Mouse (Mus musculus) layer of hippocampus, postnatal 36 days (tissue): ENCODE data around the gene Piwil1. TPM values are rescaled to one million over a fixed set of nuclear protein-coding genes. Genes with fewer than 3 reads are reported as not detected.
"Not testable (repeated sequence)": the region's sequence is repeated elsewhere in the genome, so short reads cannot be mapped to it uniquely, and the experiment has no call there.

ENCODE experiments used
- DNase-seq, 2 experiments: peaks; one replicate each; pipeline ENCODE4 v3.0.0; 2022
- total RNA-seq, 2 experiments: library from RNA; stranded (reverse); gene quantifications; 2 replicates each; pipeline ENCODE4 v1.2.3; 2021

Piwil1 gene
- total RNA-seq, 2 experiments from 2014 or later = not detected

DNA sequence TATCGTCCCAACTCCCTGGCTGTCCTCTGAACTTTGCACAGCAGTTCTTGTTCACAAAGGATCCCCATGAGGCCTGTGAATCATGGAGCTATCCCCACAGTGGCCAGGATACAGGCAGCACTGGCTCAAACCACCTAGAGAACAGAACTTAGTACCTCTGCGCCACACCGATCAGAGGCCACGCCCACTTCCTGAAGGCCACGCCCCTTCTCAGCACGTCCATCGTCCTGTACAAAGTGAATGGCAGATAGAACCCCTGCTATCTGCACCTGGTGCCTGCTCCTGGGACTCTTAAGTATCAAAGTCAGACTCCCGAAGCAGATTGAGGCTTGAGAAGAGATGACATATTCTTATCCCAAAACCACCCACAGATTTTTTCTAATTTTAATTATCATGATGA, 8.3 kb downstream of the Piwil1 start:
- no peak for DNase-seq

DNA sequence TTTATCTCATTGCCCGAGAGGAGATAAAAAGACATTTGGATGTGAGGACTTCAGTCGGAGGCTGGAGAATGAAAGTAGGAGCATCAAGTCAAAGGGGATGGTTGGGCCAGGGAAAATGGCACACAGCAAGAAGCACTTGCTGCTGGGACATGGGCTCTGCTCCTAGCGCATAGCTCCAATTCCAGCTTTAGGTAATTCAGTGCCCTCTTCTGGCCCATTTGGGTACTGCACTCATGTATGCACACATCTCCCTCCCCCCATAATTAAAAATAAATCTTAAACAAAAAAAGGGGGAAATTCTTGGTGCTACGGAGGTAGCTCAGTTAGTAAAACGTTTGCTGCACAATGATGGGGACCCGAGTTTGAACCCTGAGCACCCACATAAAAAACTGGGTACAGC, 9.5 kb downstream of the Piwil1 start:
- no peak for DNase-seq

DNA sequence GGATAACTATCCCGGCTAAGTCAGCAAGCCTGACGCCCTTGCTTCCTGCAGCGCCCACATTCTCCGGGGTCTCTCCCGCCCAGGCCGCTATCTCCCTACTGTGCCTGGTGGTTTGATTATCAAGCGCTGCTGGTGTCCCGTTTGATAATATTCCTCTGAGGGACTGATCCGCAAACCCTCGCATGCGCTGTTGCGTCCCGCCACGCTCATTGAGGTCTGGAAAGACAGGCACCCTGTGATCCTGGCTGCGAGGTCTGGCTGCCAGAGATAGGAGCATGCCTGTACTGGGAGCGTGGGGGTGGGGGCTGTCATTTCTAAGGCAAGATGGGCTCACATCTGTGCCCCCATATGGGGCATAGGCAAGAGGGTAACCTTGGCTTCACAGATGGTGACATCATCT, 12.8 kb downstream of the Piwil1 start:
- DNase-seq = no peak

DNA sequence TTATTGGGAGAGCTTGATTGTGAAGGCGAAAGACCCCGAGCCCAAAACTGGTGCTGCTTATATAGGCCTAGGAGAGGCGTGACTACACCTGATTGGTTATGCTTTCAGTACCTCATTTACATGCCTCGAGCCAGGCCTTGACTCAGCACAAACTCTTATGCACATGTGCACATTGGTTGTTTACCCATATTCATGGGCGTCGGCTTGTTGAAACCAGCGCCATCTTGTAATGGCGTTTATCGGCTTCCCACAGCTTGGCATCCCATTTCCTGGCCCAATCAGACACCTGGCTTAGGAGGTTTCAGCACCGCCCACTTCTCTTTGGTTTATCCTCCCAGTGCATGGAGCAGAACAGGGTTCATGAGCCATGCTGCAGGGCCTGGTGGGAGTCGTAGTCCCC, 18.1 kb downstream of the Piwil1 start:
- DNase-seq = not testable (repeated sequence)

DNA sequence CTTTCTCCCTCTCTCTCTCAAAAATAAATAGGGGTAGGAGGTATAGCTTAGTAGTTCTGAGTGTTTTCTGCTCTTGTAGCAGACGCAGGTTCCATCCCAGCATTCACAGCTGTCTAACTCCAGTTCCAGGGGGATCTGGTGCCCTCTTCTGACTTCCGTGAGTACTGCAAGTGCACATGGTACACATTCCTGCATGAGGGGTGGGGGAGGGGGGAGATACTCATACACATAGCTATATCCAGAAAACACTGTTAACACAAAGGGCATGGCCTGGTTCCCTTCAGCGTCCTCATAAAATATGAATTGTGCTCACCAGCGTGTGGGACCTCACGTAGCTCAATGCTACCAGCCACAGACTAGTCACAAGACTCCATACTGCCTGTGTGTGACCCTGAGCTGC, 27.0 kb downstream of the Piwil1 start:
- DNase-seq = no peak

DNA sequence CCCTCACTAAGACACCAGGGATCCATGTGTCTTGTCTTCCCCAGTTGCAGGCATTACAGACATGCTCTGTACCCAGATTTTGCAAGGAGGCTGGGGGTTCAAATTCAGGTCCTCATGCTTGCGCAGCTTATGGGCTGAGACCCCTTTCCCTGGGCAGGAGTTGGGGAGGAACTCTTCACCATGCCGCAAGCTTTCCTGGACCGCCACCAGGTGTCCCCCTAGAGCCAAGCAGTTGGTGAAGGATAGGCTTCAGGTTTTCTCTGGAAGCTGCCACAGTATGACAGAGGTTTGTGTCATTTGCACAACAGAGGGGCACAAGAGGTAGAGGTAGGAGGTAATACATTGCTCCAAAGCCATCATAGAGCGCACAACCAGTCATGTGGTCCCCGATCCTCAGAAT, 28.3 kb downstream of the Piwil1 start:
- peak in 1 of 2 experiments; percentile 29 for DNase-seq

DNA sequence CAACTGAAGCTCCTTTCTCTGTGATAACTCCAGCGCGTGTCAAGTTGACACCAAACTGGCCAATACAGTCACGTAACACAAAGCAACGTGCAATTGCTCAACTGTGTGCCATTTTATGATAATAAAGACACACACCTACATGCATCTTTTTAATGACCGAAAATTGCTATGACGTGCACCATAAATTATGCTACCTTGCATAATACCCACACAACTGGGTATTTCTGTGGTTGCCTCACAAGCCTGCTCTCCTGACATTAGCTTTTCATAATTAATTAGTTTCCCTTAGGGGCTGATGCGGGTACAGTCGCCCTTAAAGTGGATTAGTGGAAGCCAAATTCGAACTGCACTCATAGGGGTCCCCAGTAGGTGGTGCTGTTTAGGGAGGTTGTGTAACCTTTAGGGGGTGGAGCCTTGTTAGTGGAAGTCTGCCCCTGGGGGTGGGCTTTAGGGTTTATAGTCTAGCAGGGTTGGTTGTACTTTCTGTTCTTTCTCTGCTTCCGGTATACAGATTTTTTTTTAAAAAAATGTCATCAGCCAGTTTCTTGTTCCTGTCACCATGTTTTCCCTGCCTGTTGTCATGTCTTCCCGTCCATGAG, 30.2 kb downstream of the Piwil1 start:
- no peak for DNase-seq

DNA sequence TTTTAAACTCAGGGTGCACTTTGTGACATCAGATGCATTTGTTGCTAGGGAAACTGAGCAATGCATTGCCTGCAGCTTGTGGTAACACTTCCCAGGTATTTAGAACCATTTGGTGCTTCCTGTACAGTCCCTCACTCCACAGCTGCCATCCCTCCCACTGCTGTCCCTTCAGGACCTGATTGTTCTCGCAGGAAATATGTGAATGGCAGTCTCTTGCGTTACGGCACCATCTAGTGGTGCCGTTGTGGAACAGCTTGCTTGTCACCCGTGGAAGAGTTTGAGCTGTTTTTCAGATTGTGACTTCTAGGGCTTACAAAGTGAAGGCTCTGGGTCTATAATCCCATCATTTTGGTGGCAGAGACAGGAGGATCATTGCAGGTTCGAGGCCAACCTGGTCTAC, 31.6 kb downstream of the Piwil1 start:
- peak; percentile 62 to 66 for DNase-seq

DNA sequence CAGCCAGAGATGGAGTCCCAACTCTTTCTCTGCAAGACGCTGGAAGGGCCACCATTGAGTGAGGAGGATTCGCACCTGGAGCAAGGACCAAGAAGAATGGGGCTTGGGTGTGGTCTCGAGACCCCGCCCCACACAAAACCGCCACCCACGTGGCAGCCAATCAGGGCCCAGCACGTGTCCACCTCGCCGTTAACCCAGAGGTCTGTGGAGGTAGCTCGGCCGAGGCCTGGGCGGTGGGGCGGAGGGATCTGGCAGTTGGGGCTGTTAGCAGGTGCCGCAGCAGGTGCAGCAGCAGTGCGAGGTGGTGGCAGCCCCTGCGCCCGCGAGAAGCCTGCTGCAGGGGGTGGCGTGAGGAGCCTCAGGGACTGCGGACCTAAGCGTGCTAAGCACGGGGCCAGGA, 33.6 kb downstream of the Piwil1 start:
- DNase-seq = no peak

DNA sequence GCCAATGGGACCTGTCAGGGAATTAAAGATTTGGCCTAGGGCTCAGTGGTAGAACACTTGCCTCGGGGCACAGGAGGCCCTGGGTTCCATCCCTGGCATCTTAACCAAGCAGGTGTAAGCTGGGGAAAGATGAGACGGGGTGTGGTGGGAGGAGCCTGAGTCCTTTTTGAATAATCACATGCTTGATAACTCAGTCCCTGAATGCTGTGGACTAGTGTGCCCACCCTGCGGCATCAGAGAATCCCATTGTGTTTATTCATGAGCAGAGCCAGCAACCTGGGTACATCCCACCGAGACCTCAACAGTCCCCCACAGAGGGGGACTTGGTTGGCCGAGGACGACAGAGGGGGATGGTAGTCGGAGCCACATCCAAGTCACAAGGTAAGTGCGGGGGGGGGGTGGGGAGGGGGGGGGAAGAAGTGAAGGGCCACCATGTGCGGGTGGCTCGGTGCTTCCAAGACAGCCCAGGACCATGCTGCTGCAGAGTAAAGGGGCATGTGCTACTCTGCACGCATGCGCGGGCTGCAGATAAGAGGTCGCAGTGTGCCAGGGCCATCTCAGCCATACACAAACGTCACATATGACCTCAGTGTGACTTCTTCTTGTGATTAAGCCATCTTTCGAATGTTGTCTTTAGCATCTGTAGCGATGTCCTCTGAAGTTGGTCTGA, 37.0 kb downstream of the Piwil1 start:
- no peak for DNase-seq

DNA sequence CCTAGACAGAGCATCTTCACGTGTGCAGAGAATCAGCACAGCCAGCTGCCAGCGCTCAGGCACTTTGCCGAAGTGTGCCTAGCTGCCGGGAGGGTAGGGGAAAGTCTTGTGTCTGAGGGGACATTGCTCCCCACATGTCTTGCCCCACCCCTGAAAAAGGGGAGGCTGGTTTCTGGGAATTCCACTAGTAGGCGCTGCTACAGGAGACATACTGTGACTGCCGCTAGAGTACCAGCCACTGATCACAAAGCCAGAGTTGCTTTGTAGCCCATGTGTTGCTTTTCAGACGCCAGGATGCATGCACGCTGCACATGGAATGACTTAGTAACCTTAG, 37.5 kb downstream of the Piwil1 start:
- no peak for DNase-seq

DNA sequence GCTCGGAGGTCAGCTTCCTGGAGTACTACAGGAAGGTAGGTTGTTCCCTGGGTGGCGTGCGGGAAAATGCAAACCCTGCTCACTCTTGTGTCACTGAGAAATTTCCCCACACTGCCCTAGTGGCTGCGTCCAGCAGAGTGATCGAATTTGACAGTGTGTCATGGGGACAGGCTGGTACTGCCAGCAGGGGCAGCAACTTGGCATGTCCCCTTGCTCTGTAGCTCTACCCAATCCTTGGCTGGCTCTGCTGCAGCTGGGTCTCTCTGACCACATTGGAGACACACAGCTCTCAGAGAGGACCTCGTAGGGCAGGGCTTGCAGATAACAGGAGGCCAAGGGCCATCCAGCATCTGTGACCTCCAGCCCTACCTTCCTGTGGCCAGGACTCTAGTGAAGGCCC, 42.0 kb downstream of the Piwil1 start:
- no peak for DNase-seq

DNA sequence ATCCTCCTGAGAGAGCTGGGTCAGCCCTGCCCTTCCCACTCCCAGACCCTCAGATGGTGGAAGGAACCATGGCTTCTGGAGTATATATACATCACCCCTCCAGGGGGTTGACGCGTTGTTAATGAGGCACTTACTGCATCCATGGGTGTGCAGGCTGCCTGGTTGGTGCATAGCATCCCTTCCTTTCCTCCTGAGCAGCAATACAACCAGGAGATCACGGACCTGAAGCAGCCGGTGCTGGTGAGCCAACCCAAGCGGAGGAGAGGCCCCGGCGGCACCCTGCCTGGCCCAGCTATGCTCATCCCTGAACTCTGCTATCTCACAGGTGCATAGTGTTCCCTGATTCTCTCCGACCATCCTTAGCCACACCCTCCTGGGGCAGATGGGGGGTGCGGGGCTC, 42.9 kb downstream of the Piwil1 start:
- DNase-seq = peak in 1 of 2 experiments; percentile 1

DNA sequence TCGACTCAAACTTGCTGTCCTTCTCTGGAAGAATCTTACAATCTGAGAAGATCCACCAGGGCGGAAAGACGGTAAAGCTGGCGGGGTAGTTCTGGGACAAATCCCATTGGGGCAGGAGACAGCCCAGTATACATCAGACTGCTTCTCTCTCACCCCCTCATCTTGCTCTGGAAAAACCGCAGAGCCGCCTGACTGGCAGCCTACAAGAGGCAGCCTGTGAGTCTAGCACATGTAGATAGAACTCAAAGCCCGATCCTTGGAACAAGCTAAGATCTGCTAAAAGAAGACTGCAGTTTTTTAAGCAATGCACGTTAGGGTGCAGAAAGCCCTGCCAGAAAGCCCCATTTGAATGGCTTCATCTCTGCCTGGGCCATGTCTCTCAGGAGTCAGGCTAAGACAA, 43.9 kb downstream of the Piwil1 start:
- peak in 1 of 2 experiments; percentile 3 for DNase-seq

DNA sequence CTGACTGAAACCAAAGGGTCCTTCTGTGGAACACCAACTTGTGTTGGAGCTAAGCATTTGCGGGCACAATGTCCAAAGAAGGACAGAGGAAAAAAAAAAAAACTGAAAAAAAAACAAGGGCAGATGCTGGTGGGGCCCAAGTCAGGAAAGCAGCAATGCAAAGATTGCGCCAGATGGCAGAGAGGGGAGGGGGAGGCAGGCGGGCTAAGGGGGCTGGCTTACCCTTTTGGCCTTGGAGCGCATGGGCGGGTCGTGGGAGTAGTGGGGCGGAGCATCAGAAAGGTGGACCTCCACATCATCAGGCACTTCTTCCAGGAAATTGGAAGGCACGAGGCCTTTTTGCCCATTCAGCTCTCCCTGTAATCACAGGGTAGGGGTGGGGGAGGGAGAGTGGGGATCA, 58.8 kb downstream of the Piwil1 start:
- DNase-seq = no peak

DNA sequence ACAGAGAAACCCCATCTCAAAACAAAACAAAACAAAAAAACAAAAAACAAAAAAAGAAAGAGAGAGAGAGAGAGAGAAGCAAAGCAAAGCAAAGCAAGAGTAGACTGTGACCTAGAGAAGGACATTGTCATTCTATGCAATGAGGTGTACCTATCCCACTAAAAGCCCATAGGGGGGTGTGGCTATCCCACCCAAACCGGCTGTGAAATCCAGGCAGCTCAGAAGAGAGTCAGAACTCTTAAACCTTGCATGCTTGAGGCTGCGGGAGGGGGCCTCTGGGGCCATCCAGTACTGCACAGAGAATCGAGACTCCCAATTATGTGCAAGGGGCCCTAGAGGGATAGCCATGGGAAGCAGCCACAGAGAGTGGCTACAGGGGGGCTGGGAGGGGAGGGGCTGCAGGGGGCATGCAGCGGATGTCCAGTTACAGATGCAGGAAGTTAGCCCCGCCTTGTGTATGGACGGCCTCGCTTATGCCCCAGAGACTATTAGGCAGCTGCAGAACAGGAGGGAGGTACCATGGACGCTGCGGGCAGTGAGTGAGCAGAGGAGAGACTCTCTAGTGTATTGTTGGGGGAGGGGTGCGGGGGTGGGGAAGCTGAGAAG, 66.8 kb downstream of the Piwil1 start:
- DNase-seq = no peak

DNA sequence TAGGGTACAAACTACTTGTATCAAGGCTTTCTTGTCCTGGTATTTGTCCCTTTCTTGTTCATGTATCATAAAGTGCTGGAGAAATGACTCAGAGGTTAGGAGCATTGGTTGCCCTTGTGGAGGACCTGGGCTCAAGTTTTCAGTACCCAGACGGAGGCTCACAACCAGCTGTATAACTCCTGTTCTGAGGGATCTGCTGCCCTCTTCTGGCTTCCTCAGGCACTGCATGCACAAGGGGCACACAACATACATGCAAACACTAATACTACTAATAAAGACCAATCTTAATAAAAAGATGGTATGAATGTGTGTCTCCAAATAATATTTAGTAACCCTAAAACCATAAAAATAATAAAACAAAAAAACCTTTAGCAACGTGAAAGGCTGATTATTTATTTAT, 74.1 kb downstream of the Piwil1 start:
- DNase-seq = no peak

DNA sequence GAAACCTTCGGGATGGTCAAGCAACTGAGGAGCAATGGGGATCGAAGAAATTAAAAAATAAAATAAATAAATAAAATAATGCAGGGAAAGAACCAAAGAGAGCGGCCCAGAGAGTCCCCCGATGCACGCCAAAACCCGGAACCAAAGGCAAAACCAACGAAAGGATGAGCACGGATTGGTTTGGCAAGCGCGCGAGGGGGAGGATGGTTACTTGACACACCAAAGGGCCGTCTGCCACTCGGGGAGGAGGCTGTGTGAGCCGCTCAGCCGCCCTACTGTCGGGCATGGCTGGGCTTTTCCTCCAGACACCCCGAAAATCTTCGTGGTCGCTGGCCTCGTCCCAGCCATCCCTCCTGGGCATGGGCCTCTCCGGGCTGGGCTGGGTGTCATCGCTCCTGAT, 79.3 kb downstream of the Piwil1 start:
- no peak for DNase-seq

DNA sequence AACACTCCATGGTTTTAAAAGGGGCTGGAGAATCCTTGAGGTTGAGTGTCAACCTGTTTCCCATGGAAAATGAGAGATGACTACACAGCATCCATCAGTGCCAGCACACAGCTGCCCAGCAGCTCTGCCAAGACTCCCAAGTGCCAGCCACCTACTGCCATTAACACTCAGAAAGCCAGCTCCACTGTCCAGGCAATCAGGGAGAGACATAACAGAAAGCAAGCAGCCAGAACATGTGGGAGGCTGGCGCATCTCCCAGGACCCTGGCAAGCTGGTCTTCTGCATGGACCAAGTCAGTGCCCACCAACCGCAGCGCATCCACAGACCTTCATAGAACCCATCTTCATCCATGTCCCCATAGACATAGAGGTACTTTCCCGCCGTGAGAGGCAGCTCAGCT, 98.3 kb downstream of the Piwil1 start:
- DNase-seq = no peak

Other genes with a start within 250 kb of the Piwil1 start
- gene Fzd10, start 101.7 kb upstream of the Piwil1 start, total RNA-seq = under 1 TPM; 0.48 to 0.60 TPM